Mouse (Mus musculus): ENCODE results near the gene Lars2.

DNA sequence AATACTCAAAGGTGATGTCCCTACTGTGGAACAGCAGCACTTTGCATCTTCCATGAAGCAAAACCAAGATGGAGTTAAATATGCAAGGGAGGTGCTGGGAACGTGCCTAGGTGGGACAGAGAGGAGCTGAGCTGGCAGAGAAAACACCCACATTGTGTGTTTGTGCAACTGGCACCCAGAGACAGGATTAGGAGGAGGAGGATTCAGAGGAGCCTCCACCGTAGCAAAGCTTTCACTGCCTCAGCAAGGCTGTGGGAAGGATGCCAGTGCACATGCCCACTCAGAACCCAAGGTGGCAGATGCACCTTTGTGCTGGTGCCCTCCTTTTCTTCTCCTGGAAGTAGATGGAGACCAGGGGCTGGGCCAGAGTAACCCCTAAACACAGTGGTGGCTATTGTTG is 71.5 kb downstream of the Lars2 start:
- TF ChIP-seq POLR2A (IDR thresholded peaks at IDR 0.05; ENCODE audit: borderline replicate concordance, insufficient read depth, low read length) (no peak), CTCF (IDR thresholded peaks at IDR 0.05; ENCODE audit: borderline replicate concordance, insufficient read depth, low read depth, low read length) (no peak)

Measured in cerebellum, adult 2 months (tissue).